Mouse (Mus musculus) c-Kit-negative CD71-positive TER-119-positive erythroid progenitor cells, embryonic 14.5 days (primary cell): ENCODE measurements around the gene Agpat4.

Source experiments
- DNase-seq: peaks from one replicate; pipeline ENCODE4 v3.0.0-alpha.2; 2013; ENCODE audit warnings: low read depth, low spot score

Agpat4 gene

DNA sequence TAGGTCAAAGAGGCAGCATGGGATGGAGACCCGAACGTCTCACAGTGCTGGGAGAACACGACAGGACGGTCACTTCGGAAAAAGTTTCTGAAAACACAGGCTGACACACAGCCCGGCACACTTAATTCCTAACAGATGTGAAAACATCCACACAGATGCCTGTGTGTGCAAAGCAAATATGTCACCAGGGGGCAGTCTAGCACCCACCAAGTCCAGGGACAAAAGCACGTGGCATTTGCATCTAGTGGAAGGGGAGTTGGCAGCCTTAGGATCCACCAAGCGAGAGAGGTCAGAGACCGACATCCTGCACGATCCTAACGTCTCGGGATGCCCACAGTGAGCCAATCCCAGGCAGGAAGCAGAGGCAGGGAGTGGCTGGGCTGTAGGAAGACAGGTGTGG is 108.0 kb downstream of the Agpat4 start:
- no peak for DNase-seq

DNA sequence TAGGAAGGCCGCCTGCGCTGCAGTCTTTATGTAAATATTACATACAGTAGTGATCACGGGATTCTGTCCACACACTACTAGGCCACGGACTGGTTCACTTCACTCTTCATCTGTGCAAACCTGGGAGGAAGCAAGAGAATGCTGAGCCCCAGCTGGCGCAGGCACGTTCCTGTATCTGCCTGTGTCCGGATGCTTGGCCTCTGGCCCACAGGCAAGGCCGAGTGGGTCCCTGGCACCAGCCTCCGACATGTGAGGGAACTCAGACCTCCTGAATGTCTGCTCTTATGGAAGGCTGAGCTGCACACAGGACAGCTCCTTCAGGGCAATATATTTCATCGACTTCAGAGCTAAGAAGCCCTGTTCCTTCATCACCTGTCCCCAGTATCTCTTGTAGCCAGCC is 109.5 kb downstream of the Agpat4 start:
- DNase-seq = no peak

DNA sequence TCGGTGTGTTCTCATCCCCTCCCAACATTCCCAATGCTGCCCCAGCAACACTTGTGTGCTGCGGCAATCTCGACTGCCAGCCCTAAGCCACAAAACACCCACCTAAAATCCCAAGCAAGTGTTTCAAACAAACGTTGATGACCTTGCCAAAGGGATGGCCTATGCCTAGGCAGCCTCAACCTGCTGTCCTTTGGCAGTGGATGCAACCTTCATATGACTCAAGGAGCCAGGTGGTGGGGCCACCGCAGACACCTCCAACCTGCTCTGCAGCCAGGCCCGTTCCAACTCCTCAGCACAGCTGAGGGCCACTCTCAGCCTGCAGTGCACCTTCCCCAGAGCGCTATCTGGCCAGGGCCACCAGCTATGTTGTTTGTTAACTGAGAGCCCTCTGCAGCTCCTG is 110.0 kb downstream of the Agpat4 start:
- no peak for DNase-seq

DNA sequence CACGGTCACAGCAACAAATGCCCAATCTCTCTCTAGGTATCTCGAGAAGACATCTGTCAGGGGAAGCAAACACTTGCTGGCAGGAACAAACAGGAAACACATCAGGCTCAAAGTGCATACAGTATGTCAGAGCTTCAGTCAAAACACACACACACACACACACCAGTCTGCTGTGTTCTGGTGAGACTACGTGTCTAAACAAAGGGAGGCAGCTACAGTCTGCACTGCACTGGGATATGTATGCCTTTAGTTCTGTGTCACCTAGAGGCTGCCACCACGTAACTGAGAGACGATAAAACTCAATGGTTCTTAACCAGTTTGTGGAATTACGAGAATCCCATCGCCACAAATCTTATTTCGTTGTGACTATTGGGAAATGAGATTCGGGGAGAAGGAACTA is 111.3 kb downstream of the Agpat4 start:
- DNase-seq = no peak

DNA sequence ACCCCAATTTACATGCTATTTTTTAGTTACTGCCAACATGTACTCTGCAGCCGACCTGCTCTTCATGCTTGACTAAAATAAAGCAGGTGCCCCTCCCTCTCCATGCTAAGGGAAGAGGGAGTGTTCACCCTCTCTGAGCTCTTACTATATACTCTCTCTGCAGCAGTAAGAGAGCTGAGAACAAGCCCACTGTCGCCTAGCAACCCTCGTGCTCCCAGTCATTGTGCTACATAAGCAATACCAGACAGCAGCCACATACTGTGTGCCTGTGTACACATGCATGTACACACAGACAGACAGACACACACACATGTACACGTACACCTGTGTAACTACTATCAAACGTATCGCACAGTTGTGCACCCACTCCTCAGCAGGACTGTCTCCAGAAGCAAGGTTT is 111.7 kb downstream of the Agpat4 start:
- no peak for DNase-seq

DNA sequence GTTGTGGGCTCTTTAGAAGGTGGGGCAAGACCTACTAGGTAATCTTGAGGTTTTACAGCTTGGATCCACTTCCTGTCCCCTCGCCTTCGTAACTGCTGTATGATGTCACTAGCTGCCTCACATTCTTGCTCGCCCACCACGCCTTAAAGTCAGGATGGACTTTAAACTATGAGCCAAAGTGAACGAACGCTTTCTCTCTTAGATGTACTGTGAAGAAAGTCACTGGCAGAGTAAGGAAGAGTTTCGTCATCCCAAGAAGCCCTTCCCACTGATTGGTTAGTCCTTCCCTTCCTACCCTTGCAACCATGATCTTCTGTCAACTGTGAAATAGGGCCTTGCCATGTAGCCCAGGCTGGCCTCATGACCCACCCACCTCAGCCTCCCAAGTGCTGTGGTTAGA is 112.6 kb downstream of the Agpat4 start:
- DNase-seq = no peak

DNA sequence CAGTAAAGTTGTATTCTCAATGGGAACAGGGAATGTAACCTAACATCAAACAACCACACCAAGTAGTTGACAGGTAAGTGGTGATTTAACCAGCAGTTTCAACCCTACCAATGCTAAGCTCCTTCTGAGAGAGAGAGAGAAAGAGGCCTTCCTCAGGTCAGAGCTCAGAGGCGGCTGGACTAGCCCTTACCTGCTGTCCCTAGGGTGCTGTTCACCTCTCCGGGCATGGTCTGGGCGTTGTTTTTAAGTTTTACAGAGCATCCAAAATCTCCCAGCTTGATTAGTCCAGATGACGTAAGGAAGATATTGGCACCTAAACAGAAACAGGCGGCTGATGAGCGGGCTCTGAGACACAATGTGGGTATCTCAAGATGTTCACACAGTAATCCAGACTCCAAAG is 114.2 kb downstream of the Agpat4 start:
- no peak for DNase-seq

DNA sequence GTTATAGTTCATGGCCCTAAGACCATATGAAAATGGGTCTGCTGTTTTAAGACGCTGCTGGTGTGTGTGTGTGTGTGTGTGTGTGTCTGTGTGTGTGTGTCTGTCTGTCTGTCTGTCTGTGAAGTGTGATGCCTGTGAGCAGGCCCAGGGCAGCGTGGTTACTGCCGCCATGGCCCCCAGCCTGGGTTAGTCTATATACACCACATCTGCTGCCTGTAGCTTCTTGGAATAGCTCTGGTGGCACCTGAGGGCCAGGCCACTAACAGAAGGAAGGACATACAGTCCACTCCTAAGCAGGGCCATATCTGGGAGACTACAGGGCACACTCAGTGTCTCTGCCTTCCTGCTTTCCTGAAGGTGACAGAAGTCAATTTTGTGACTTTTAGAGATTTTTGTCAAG is 122.2 kb downstream of the Agpat4 start:
- DNase-seq = no peak

DNA sequence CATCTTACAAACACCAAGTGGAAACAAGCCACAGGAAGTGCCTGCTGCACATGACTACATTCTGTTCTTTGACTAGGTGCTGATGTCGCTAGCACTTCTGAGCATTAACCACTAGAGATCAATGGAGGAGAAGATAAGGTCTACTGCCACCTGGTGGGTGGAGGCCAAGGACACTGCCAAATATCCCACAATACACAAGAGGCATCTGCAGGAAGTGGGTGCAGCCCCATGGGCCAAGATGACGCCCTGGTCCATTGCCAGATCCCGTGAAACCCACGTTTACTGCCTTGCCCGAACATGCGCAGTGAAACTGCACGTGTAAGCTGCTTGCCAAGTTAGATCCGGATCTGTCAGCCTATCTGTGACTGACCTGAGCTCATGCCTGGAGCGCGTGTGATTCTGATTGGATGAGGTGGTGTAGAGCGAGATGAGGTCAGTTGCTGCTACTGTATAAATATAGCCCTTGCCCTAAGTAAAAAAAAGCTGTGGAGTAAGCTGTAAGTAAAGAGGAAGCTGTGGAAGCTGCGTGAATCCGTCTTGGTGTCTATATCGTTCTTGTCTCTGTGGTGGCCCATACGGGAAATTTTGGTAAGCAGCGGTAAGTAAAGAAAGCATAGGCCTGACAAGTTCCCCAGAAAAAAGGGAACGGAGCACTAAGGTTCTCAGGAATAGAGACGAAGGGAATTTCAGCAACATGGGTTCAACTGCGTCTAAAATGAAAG is 131.4 kb downstream of the Agpat4 start:
- no peak for DNase-seq

DNA sequence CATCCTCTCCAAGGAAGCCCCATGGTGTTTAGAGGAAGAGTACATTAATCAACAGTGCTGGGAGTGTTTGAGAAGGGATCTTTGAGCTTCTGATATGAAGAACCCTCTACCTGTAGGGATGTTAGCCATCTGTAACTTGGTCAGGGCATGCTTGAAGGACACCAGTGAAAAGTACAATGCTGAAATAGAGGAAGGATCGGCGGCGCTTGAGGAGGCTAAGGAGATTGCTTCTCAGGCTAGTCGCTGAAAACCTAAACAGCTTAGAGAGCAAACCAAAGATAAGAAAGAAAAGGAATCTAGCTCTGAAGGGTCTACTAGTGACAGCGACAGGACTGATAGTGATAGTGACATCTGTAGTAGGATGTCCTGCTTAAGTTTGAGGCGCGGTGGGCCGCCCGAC is 132.1 kb downstream of the Agpat4 start:
- no peak for DNase-seq

DNA sequence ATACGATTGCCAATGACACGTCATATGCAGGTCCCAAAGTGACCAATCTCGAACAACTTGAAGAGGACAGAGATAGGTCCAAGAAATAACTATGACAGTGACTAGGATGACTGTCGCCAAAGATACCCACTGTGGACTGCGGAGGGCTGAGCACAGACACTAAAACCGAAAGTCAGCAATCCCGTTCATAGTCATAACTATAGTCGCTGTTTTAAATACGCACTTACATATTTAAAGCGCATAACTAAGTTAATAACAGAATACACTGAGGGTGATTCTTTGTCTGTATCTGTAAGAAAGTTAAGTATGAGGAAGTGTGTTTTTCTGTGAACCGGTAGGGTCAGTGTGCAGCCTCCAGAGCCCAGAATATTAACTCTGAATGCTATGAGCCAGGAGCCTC is 137.6 kb downstream of the Agpat4 start:
- DNase-seq = no peak

DNA sequence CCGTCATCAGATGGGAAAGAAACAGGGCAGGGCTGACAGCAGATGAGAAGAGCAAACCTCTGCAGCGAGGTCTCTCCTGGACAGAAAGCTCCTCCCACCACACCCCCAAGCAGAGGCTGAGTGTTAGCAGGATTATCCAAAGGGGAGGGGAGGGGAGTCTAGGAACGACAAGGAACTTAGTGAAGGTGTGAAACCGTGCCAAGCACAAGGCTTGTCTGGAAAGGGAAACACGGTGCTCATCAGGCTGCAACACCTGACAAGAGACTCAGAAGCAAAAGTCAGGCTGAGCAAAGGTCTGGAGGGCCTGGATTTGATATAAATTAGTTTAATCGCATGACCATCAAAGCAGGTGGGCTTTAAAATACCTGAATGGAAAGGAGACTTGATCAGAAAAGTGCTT is 140.0 kb downstream of the Agpat4 start:
- DNase-seq = no peak

DNA sequence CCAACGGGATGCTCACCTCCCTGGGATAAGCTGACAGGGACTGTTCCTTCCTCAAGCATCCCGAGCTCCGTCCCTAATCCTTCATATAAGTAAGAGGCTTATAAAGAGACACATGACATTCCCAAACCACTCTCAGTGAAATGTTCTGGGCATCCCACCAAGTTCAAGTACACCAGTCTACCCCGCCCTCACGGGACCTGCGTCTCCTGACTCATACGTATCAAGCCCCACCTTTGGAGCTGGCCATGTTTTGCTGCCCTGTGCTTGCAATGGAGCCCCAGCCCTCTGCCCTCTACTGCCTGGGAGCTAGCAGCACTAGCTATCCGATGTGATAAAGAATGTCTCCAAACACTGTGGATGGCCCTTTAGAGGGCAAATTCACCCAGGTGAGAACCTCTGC is 141.5 kb downstream of the Agpat4 start:
- no peak for DNase-seq

DNA sequence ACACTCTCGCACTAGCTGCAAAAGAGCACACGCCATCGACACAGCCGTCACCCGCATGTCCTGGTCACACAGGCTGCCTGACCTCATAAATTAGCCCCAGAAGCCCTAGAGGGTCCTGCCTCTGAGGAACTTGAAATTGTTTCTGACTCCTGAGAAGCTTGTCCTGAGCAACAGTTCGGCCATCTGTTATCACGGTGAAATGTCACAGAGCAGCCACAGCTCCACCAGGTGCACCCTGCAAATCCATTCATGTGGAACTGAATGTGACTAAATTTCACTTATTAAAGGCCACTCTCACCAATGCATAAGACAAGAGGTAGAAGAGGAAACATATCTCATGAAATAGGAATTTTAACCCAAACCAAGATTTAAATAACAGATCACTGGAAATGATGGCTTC is 142.9 kb downstream of the Agpat4 start:
- no peak for DNase-seq

DNA sequence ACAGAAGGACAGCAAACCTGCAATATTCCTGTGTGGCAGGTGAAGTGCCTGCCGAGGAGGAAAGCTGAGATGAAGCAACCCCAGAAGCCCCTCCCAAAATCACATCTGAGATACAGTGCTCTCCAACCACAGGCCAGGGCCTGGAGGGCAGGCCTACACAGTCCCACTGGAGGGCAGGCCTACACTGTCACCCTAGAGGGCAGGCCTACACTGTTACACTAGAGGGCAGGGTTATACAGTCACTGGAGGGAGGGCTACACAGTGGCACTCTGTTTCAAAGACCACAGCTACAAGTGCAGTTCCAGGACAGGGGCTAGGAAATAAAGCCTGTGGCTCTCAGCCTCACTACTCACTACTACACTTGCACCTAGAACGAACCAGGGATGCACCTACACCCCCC is 143.4 kb downstream of the Agpat4 start:
- DNase-seq = no peak

DNA sequence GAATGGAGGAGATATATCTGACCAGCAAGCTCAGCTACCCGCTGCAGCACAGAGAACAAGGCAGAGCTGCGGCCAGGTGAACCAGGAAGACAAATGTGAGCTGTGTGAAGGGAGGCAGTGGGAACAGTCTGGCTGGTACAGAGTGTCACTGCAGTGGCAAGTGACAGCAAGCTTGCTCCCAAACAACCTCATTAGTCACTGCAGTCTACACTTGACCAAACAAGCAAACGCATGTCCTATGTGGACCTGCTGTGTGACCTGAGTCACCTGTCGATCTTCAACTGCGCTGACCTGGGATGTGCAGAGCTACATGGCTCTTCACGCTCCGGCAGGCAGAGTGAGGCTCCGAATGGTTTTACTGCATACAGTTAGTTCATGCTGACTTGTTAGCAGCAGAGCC is 144.3 kb downstream of the Agpat4 start:
- no peak for DNase-seq

DNA sequence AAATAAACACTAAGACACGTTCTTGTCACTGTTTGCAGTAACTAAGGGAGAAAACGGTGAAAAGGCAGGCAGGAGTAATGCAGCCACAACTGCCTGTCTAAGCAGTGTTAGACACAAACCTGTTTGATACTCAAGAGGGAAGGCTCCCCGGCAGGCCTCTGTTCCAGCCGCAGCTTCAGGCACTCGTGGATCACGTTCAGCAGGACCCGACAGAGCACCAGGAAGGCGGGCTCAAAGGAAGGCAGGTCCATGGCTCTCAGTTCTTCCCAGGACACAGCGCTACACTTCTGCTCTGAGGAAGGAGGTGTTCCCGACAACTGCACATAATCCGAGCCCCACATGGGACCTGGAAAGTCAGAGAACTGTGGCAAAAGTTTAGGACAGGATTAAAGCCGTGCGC is 145.3 kb downstream of the Agpat4 start:
- DNase-seq = no peak

DNA sequence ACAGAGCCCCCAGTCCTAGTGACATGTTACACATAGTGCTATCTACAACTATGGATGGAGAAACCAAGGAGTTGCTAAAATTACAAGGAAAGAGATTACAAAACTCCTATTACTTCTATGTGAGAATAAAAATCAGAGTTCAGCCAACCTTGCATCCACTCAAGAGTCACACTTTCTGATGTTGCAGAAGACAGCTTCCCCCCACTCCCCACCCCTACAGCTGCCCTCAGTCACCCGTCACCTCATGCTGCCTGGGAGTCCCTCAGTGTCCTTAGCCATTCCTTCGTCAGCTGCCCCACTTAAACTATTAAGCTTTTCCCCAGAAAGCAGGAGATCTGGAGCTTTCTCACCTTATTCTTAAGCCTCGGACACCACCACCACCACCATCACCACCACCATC is 145.8 kb downstream of the Agpat4 start:
- DNase-seq = no peak

DNA sequence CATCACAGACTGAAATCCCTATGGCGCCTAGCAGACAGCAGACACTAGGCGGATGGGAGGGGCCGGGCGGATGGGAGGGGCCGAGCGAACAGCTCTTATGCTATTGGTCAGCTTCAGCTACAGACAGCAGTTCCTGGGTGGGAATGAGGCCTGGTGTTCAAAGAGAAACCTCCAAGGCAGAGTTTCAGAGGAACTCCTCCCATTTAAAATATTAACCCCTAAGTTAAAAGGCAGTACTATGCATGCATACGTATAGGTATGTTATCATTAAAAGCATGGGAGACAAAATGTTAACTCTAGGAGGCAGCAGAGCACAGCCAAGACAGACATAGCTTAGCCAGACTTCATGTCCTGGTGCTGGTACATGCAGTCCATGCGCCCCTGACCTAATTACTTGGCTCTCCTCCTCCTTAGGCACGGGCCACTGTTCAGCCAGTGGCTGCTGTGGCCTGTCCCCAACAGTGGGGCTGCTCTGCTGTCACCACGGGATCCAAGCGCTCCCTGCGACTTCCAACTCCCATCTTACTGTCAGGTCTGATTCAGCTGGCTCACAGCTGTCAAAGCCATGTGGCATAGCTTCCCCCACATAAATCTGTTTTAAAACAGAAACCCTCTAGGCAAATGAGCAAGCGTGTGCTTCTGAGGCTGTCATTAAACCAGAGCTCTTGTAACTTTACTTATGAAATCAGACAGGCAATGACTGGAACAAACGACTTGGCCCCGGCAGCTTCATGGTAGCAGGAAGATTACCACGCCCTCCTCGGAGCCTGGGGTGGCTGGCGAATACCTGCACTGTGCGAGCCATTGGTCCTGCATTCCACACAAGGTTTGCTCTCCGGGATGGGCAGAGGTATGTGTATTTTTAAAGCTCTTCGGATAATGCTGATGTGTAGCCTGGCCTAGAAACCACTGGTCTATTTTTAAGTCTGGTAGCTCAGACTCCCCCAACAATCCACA is 147.7 kb downstream of the Agpat4 start:
- DNase-seq = no peak

DNA sequence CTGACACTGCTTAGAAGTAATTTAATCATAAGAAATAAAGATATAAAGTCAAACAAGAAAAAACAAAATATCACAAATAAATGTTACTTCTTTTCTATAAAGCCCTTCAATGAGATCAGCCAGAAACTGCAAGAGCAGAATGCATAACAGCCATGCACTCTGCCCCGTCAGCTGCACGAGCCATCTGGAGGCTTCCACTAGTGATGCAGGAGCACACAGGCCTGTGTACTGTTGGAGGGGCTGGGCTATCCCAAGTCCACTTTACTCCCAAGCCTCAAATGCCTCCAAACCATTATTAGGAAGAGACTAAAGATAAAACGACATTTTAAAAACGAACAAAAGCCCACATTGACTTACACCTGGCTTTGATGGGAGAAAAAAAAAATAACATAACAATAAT is 149.6 kb downstream of the Agpat4 start:
- DNase-seq = no peak

DNA sequence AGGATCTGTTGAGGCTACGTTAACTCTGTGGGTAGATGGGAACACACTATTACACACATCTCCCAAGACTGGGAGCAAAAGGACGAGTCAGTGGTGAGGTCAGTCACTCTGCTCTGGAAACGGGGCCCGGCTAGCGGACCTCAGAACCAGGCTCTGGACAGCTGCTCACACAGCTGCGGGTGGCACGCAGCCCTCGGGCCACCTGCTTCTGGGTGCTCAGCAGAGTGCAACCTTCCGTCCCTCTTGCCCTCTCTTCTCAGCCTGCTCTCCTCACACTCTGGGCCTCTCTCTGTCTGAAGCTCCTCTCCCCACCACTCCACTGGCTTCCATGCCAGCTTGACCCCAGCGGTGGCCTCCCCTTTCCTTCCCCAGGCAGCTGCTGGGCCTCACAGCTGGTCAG is 150.0 kb downstream of the Agpat4 start:
- no peak for DNase-seq
